Mouse (Mus musculus) embryo, embryonic 9.5 days (tissue): Measurements from ENCODE around the gene Trex2.
A peak's percentile ranks its signal among the peaks of the same experiment; 100 is the strongest.
"Not testable (repeated sequence)": the region's sequence is repeated elsewhere in the genome, so short reads cannot be mapped to it uniquely, and the experiment has no call there.

Experiments
- DNase-seq: peaks from one replicate; pipeline ENCODE4 v3.0.0-alpha.2; 2017; ENCODE audit errors: extremely low spot score

Gene Trex2

DNA sequence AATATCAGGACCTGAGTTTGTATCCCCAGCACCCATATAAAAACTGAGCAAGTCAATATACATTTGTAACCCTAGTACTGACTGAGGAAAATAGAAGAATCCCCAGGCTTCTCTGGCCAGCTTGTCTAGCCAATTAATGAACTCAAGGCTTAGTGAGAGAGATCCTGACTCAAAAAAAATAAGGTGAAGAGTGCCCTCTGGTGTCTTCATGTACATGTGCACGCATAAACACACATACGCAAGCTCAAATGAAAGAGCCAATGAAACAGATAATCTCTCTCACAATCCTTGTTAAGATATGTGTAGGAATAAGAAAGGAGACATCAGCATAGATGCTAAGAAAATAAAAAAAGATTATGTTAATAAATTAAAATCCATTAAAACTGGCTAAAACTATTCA lies 5.1 kb downstream of the Trex2 start:
- DNase-seq: no peak

DNA sequence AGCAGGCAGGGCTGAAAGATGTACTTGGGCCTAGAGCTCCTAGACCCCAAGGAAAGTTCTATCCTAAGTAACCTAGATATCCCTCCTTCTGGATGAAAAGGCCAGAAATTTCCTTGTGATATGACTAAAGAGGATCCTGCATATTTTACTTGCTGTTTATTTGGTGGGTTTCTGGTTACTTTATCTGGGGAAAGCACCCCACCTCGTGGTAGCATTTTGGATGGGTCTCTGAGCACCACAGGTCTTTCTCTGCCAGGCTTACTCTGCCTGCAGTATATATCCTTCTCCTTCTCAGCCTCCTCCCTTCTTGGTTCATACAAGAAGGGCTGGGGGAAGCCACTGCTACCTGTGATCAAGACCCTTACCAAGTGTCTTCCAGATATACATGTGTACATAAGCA lies 22.4 kb downstream of the Trex2 start:
- DNase-seq: no peak

DNA sequence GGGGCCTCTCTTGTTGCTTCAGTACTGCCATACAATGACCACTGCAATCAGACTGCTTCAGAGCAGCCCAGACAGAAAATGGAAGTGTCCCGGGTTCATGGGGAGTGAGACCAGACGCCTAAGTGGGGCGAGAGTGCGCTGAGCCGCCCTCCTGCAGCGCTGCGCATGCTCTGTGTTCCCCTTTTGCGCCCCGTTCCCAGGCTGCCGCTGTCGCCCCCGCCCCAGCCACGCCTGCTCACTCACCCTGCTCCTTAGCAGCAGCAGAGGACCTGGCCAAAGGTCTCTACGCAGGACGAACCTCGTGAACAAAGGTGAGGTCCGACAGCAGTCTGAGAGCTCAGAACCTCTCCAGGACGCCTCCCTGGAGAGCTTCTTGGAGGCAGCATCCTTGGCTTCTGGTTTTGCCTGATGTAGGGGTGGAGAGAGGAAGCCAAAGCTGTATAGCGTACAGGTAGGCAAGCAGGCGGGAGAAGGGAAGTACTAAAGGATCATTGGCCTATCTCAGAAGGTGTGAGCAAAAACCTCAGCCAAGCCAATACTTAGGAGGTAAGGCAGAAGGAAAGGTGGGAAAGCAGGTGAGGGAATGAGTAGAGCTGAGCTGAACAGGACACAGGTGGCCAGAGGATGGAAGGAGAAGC lies 24.1 kb downstream of the Trex2 start, which contains the start of gene Zfp92:
Zfp92 (plus strand) TSS at position 217 of the 638 bp plus-strand sequence.
- DNase-seq: peak; percentile 5

- no peak for DNase-seq
These were observed 33.5 kb downstream of the Trex2 start for GRCm38 (mm10) chrX:73401616-73402015.

GRCm38 (mm10) chrX:73400951-73401350 lies 34.2 kb downstream of the Trex2 start:
- no peak for DNase-seq

DNA sequence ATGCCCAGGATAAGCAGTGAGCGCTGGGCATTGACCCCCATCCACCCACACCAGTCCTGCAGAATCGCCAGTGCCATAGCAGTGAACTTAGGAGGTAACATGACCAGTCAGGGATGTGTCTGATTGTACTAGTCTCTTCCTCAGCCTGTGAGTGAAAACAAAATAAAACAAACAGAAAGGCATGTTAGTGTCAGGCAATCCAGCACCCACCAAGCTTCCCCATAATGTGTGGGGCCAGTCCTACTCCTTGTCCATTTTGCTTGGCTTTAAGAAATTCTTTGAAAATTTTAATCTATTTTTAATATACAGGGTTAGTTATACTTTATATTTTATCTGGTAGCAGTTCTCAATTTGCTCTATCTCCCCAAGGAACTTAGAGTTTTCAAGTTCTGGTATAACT lies 36.5 kb downstream of the Trex2 start, which contains the start of gene Gm18336:
Gm18336 (minus strand) TSS at position 101 of the 400 bp plus-strand sequence.
- not testable (repeated sequence) for DNase-seq

DNA sequence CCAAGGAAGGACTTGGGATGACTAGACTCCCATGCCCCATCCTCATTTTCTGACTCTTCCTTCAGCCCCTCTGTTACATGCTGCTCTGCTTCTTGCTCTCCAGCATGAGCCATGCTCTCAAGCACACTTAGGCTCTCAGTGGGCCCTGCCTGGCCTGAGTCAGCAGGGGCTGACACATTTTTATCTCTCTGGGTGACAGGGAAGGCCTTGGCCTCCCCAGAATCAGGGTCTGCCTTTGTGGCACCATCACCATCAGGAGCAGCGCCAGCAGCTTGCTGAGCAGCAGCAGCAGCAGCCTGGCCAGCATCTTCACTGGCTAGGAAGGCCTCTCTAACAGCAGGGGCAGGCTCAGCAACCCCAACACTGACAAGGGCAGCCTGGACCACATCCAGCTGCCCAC lies 38.7 kb downstream of the Trex2 start:
- no peak for DNase-seq

DNA sequence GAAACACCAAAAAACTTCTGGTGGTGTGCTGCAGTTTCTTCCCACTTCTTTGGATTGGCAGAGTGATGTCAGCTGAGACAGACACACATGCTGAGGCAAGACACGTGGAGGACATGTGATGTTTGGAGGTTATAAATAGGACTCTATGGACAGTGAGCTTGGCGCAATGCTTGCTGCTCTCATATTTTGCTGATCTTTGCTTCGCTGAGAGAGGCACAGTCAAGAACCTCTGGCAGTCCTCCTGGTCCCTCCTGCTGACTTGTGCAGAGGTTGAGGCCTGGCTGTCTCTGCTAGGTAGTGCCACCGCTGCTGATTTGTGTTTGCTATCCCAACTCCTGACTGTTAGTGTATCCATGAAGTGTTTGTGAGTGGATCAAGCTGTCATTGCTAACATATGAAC lies 43.7 kb downstream of the Trex2 start:
- no peak for DNase-seq

GRCm38 (mm10) chrX:73384924-73385323 lies 50.2 kb downstream of the Trex2 start:
- no peak for DNase-seq

- no peak for DNase-seq
These were observed 50.7 kb downstream of the Trex2 start for GRCm38 (mm10) chrX:73384419-73384818.
